In genomic region chr10:60026759-60027395, GRCm38 (mm10) we compare ENCODE assay signal across 13 mouse cellular contexts. TPM values are rescaled to one million over a fixed set of nuclear protein-coding genes. Genes with fewer than 3 reads are reported as not detected.
DNase-seq lines count a peak whose midpoint lies in the region; ATAC-seq and TF ChIP-seq lines count a peak whose summit lies in the region.
"Had no signal": no experiment of that assay in that cellular context is flagged by ENCODE, and none has a peak within 500 bp of the region (broad histone marks: within the 10 kb centered on the region; RNA-seq: fewer than 3 reads in every experiment).

No protein-coding gene starts in this region.

- TF ChIP-seq CTCF in kidney, adult 2 months (conservative IDR thresholded peaks at IDR 0.05; ENCODE audit: insufficient read depth, insufficient read length, low read depth, low read length): no peak
- no peak for TF ChIP-seq CTCF in brain, embryonic 14.5 days (IDR thresholded peaks at IDR 0.05; ENCODE audit: borderline replicate concordance, extremely low read depth, insufficient read depth, insufficient read length)
- no peak for TF ChIP-seq CTCF in forebrain, postnatal 0 days (IDR thresholded peaks at IDR 0.05; ENCODE audit: low read depth)

- peak overlapping the region; percentile 48; the same call in 1 of the 2 replicates for H3K27ac ChIP-seq in kidney, embryonic 15.5 days
- H3K27ac ChIP-seq in kidney, adult 2 months (ENCODE audit: insufficient read depth, low read depth, low read length): no peak overlapping the region; the same call in 1 of the 2 replicates
- no peak overlapping the region for H3K27ac ChIP-seq in forebrain, postnatal 0 days (ENCODE audit: low read depth, low read length)
- peak overlapping the region; percentile 73 for H3K27ac ChIP-seq in neural tube, embryonic 15.5 days (replicated peaks)
- H3K27ac ChIP-seq: heart, embryonic 15.5 days; macrophage had no signal

- H3K27me3 ChIP-seq in kidney, embryonic 15.5 days: no peaks in the 10 kb centered on the region
- no peaks in the 10 kb centered on the region for H3K27me3 ChIP-seq in kidney, adult 2 months (replicated peaks; ENCODE audit: control insufficient read depth, insufficient read depth, low read length)
- no peaks in the 10 kb centered on the region for H3K27me3 ChIP-seq in forebrain, postnatal 0 days (ENCODE audit: insufficient read depth, low read length)
- no peaks in the 10 kb centered on the region for H3K27me3 ChIP-seq in neural tube, embryonic 15.5 days (replicated peaks)
- H3K27me3 ChIP-seq: heart, embryonic 15.5 days had no signal

- H3K4me1 ChIP-seq in kidney, embryonic 15.5 days: peaks cover 47% of the 10 kb centered on the region
- H3K4me1 ChIP-seq in kidney, adult 2 months (ENCODE audit: control insufficient read depth, insufficient read depth, low read length): peaks cover 8% of the 10 kb centered on the region
- peaks cover 18% of the 10 kb centered on the region; the same call in 1 of the 2 replicates for H3K4me1 ChIP-seq in forebrain, postnatal 0 days (ENCODE audit: insufficient read depth)
- H3K4me1 ChIP-seq in neural tube, embryonic 15.5 days: peaks cover 33% of the 10 kb centered on the region

- no peak for ATAC-seq in kidney, embryonic 15.5 days (replicated peaks; ENCODE audit: low FRiP score)
- ATAC-seq in forebrain, postnatal 0 days: 0 out of 2 replicates have a peak, but pooled peaks have one; percentile 7
- ATAC-seq in neural tube, embryonic 15.5 days (ENCODE audit: low FRiP score): no peak
- no peak for ATAC-seq in cerebellum, adult (ENCODE audit: insufficient number of reproducible peaks, low FRiP score, low TSS enrichment)

- 49% methylated on average over 13 of the region's 13 CpGs for WGBS in kidney, embryonic 15.5 days
- 67% methylated on average over 13 of the region's 13 CpGs for WGBS in kidney, adult 2 months
- 38% methylated on average over 13 of the region's 13 CpGs for WGBS in forebrain, postnatal 0 days
- WGBS in neural tube, embryonic 15.5 days: 54% methylated on average over 13 of the region's 13 CpGs

- no peaks in the 10 kb centered on the region for H3K9me3 ChIP-seq in kidney, embryonic 15.5 days (replicated peaks)
- H3K9me3 ChIP-seq in forebrain, postnatal 0 days (ENCODE audit: low read length): no peaks in the 10 kb centered on the region
- H3K9me3 ChIP-seq in neural tube, embryonic 15.5 days (replicated peaks): no peaks in the 10 kb centered on the region
- H3K9me3 ChIP-seq: heart, embryonic 15.5 days had no signal

- no peak overlapping the region for H3K4me2 ChIP-seq in kidney, embryonic 15.5 days
- no peak overlapping the region for H3K4me2 ChIP-seq in forebrain, postnatal 0 days (ENCODE audit: low read depth)
- H3K4me2 ChIP-seq in neural tube, embryonic 15.5 days: no peak overlapping the region
- H3K4me2 ChIP-seq: heart, embryonic 15.5 days had no signal

- no peak overlapping the region for H3K4me3 ChIP-seq in kidney, embryonic 15.5 days (replicated peaks)
- no peak overlapping the region for H3K4me3 ChIP-seq in kidney, adult 2 months (ENCODE audit: insufficient read depth, low read depth, low read length)
- no peak overlapping the region for H3K4me3 ChIP-seq in forebrain, postnatal 0 days (ENCODE audit: low read depth, low read length)
- H3K4me3 ChIP-seq in neural tube, embryonic 15.5 days (replicated peaks): no peak overlapping the region
- H3K4me3 ChIP-seq: heart, embryonic 15.5 days had no signal

- TF ChIP-seq POLR2A in kidney, adult 2 months (IDR thresholded peaks at IDR 0.05; ENCODE audit: low read depth, low read length): no peak
- no peak for TF ChIP-seq POLR2A in brain, embryonic 14.5 days (IDR thresholded peaks at IDR 0.05; ENCODE audit: borderline replicate concordance, extremely low read depth, insufficient read depth, insufficient read length, poor library complexity, severe bottlenecking)

- 0 out of 2 replicates have a peak overlapping the region, but pooled peaks have one; percentile 26 for H3K9ac ChIP-seq in kidney, embryonic 15.5 days
- no peak overlapping the region for H3K9ac ChIP-seq in forebrain, postnatal 0 days
- no peak overlapping the region for H3K9ac ChIP-seq in neural tube, embryonic 15.5 days (replicated peaks)
- H3K9ac ChIP-seq: heart, embryonic 15.5 days had no signal

- no peak for DNase-seq in kidney, adult 2 months
- DNase-seq in brain, embryonic 14.5 days (ENCODE audit: low read depth): peak; percentile 17
- DNase-seq in forebrain, postnatal 0 days: no peak
- no peak for DNase-seq in urinary bladder, postnatal 10 days (ENCODE audit: low spot score)
- DNase-seq in Muller cell, postnatal 12 days (ENCODE audit: inconsistent ontology term): no peak
- DNase-seq: embryo, embryonic 11 days; kidney, postnatal 4 days; left cerebral cortex, postnatal 4 days had no signal

- peaks cover 7% of the 10 kb centered on the region; the same call in 1 of the 2 replicates for H3K36me3 ChIP-seq in kidney, embryonic 15.5 days
- no peaks in the 10 kb centered on the region for H3K36me3 ChIP-seq in kidney, adult 2 months (ENCODE audit: control insufficient read depth, insufficient read depth, low read length)
- H3K36me3 ChIP-seq in forebrain, postnatal 0 days (ENCODE audit: insufficient read depth): no peaks in the 10 kb centered on the region; the same call in 1 of the 2 replicates
- peaks cover 8% of the 10 kb centered on the region; the same call in 1 of the 2 replicates for H3K36me3 ChIP-seq in neural tube, embryonic 15.5 days
- H3K36me3 ChIP-seq: heart, embryonic 15.5 days had no signal

RNA-seq across cellular contexts. Expression of gene Anapc16, which starts 23.9 kb away (rescaled TPM):
- polyA plus RNA-seq in kidney, embryonic 15.5 days (2015; fragmentation: Nextera tagmentation; extraction: Ambion mirVana): 102 and 107 TPM in 2 replicates
- 84.8 and 100 TPM in 2 replicates for polyA plus RNA-seq in kidney, adult 2 months (2012; rRNA removed)
- polyA plus RNA-seq in brain, embryonic 14.5 days (2012; rRNA removed): 85.9 and 112 TPM in 2 replicates
- total RNA-seq in forebrain, postnatal 0 days (2014; rRNA removed): 98.6 and 115 TPM in 2 replicates
- polyA plus RNA-seq in forebrain, postnatal 0 days (2015; fragmentation: Nextera tagmentation; extraction: Ambion mirVana): 109 and 117 TPM in 2 replicates
- polyA plus RNA-seq in neural tube, embryonic 15.5 days (2015; fragmentation: Nextera tagmentation; extraction: Ambion mirVana): 106 TPM in 2 replicates

RNA-seq across cellular contexts. Expression of gene Ascc1, which starts 24.3 kb away (rescaled TPM):
- 48.7 and 50.6 TPM in 2 replicates for polyA plus RNA-seq in kidney, embryonic 15.5 days (2015; fragmentation: Nextera tagmentation; extraction: Ambion mirVana)
- polyA plus RNA-seq in kidney, adult 2 months (2012; rRNA removed): 106 and 132 TPM in 2 replicates
- 32.8 and 36.3 TPM in 2 replicates for polyA plus RNA-seq in brain, embryonic 14.5 days (2012; rRNA removed)
- total RNA-seq in forebrain, postnatal 0 days (2014; rRNA removed): 20.0 and 24.3 TPM in 2 replicates
- polyA plus RNA-seq in forebrain, postnatal 0 days (2015; fragmentation: Nextera tagmentation; extraction: Ambion mirVana): 43.8 and 50.5 TPM in 2 replicates
- 45.4 and 47.3 TPM in 2 replicates for polyA plus RNA-seq in neural tube, embryonic 15.5 days (2015; fragmentation: Nextera tagmentation; extraction: Ambion mirVana)

Comparison
In these comparisons a context has a peak if more than half of its experiments do, and no peak if none do; other contexts are left out.
1. H3K27ac ChIP-seq: peak in kidney, embryonic 15.5 days (single experiment) and neural tube, embryonic 15.5 days (single experiment); none in kidney, adult 2 months (single experiment) and forebrain, postnatal 0 days (single experiment).